Mouse (Mus musculus): ENCODE results near the gene 3110082J24Rik.

Gene 3110082J24Rik

DNA sequence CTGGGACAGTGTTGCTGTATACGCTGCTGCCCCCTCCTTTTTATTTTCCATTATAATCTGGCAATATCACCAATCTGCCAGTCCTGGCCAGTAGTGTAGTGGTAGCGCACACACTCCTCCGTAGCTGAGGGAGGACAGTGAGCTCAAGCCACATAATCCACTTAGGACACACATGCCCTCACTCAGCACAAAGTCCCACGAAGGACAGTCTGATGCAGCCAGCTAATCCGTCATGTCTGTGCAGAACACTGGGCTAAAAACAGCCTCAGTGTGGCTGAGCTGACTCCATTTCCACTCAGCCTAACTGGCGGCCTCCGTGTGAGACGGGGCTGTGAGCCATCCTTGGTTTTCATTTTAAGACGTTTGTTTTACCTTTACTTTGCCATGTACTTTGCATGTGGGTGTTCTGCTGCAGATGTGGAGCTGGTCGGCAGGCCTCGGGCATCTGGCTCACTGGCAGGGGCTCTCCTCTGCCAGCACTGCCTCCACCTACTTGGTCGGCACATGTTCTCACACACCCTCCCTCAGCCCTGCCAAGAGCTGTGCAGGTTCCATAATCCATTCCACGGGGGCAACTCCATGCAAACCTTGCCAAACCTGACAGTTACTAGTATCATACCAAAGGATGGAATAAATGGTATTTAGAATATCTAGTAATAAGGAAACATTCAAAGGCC lies 22.2 kb upstream of the 3110082J24Rik start:
- CTCF ChIA-PET: no interaction called here
- POLR2A ChIA-PET: interaction anchor here in 2 of 4 experiments (0.6 to 1.3 kb wide), 4 partner anchors 9 to 214 kb away, joined by 3 read pairs; no protein-coding TSS in a partner anchor

- POLR2A ChIA-PET: interaction anchor here in 1 of 4 experiments (0.7 to 0.8 kb wide), 2 partner anchors 36 to 42 kb away, joined by 3 to 4 read pairs; no protein-coding TSS in a partner anchor
These were observed 20.9 kb upstream of the 3110082J24Rik start for GRCm38 (mm10) chr5:30126756-30127155.

DNA sequence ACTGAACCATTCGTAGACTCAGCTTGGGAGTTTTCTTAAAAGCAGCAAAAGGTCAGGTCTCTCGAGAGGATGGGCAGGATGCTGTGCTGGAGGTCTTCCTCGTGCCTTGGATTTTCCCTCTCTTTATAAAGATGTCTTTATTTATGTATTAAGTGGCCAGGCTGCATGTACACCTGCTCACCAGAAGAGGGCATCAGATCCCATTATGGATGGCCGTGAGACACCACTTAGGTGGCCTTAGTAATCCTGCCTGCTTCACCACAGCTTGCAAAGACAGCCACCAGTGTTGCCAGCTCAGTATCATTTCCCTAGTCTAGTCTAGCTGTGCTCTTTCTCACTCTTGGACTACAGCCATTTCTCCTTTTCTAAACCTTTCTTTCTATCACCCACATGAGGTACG lies 19.7 kb upstream of the 3110082J24Rik start:
- ChIA-PET POLR2A (interaction anchor here in 2 of 4 experiments (0.5 to 1.8 kb wide), 4 partner anchors 10 to 21 kb away, joined by 3 to 4 read pairs (median 4); no protein-coding TSS in a partner anchor), CTCF (interaction anchor here in 3 of 4 experiments (1.0 to 1.2 kb wide), 3 partner anchors 11 to 60 kb away, joined by 4 read pairs; no protein-coding TSS in a partner anchor)

More at GRCm38 (mm10) chr5:30126756-30127155, 20.9 kb upstream of the 3110082J24Rik start:
- CTCF ChIA-PET: no interaction called here

DNA sequence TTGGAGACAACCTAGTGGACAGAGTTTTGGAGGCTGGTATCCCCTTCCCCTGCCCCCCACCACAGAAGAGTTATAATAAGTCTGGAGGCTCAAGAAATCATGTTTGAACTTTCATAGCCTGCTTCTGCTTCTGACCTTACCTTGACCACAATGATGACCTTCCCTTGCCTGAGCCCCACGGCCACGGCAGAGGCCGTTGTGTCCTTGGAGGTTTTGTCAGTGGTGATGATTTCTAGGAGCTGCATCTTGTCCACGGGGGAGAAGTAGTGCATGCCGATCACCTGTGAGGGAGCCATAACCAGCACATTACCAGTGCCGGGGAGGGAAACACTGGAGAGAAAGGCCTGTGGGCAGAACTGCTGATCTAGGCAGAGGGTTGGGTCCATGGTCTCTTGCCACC lies 16.6 kb upstream of the 3110082J24Rik start:
- ChIA-PET POLR2A (interaction anchor here in 1 of 4 experiments (1.0 kb wide), 1 partner anchor 18 kb away, joined by 3 read pairs; the partner anchor contains the start of gene Garem2), CTCF (interaction anchor here in 1 of 4 experiments (0.7 kb wide), 1 partner anchor 219 kb away, joined by 4 read pairs; no protein-coding TSS in a partner anchor)

GRCm38 (mm10) chr5:30120106-30120505 lies 14.2 kb upstream of the 3110082J24Rik start:
- CTCF ChIA-PET: interaction anchor here in 1 of 4 experiments (0.6 to 0.8 kb wide), 3 partner anchors 9 to 731 kb away, joined by 3 to 6 read pairs (median 3); partner anchors contain the start of gene Il6
- POLR2A ChIA-PET: interaction anchor here in 2 of 4 experiments (0.7 to 2.5 kb wide), 7 partner anchors 9 to 47 kb away, joined by 3 to 12 read pairs (median 4); partner anchors contain the start of genes Hadha (in 2 of the 2) and Hadhb (in 2 of the 2)

- CTCF ChIA-PET: no interaction called here
- POLR2A ChIA-PET: interaction anchor here in 2 of 4 experiments (0.6 to 2.5 kb wide), 4 partner anchors 9 to 36 kb away, joined by 3 to 12 read pairs (median 5); partner anchors contain the start of genes Hadha (in 2 of the 2) and Hadhb (in 2 of the 2)
These were observed 13.3 kb upstream of the 3110082J24Rik start for GRCm38 (mm10) chr5:30119163-30119562.

DNA sequence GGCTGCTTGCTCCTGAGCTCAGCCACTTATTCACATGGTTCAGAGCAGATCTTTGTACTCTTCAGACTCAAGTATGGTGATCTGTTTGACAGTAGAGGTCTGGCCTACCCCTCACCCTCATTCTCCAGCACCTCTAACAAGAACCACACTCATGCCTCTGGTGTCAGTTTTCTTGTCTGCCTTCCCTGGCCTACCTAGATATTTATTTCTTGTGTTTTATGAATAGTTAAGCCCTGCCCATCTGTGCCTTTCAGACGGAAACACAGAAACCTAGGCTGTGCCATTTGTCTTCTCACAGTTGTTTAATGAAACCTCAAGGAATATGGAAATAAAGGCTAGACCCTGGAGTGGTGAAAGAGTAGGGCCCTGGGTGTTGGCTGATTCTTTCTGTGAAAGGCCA lies 12.1 kb upstream of the 3110082J24Rik start:
- CTCF ChIA-PET: no interaction called here
- POLR2A ChIA-PET: no interaction called here

- POLR2A ChIA-PET: interaction anchor here in 3 of 4 experiments (1.0 to 2.4 kb wide), 7 partner anchors 8 to 737 kb away, joined by 3 to 8 read pairs (median 4); partner anchors contain the start of genes Hadha (in 1 of the 3), Hadhb (in 1 of the 3) and Lmbr1 (in 1 of the 3)
These were observed 9.8 kb upstream of the 3110082J24Rik start for GRCm38 (mm10) chr5:30115718-30116117.

DNA sequence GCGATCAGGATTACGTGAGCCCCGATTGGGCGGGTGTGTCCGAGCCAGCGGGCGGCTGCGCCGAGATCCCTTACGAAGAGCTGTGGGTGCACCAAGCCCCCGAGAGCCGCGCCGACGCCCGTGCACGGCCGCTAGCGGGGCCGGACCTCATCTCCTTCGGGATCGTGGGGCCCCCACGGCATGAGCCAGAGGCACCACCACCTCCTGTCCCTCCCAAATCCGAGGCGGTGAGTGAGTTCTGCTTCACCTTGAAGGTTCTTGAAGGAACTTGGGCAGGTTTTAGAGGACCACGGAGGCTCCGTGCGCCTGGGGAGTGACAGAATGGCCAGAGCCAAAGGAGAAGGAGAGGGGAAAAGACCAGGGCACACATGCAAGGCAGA lies 8.9 kb upstream of the 3110082J24Rik start:
- ChIA-PET CTCF (interaction anchor here (0.5 to 3.0 kb wide), 28 partner anchors 8 to 1022 kb away, joined by 3 to 31 read pairs (median 4); partner anchors contain the start of genes Garem2 (in 3 of the 4), 3110082J24Rik (in 1 of the 4), Adgrf3 (in 1 of the 4) and Hadha (in 1 of the 4)), POLR2A (interaction anchor here in 3 of 4 experiments (0.5 to 2.1 kb wide), 36 partner anchors 9 to 417 kb away, joined by 3 to 17 read pairs (median 3); partner anchors contain the start of genes Garem2 (in 3 of the 3), Hadha (in 3 of the 3), Hadhb (in 3 of the 3) and 3110082J24Rik (in 1 of the 3))

More at GRCm38 (mm10) chr5:30115718-30116117, 9.8 kb upstream of the 3110082J24Rik start:
- CTCF ChIA-PET: interaction anchor here in 3 of 4 experiments (0.6 to 2.2 kb wide), 8 partner anchors 8 to 412 kb away, joined by 3 to 12 read pairs (median 4); partner anchors contain the start of genes Adgrf3 (in 1 of the 3) and Garem2 (in 1 of the 3)

- CTCF ChIA-PET: interaction anchor here (0.5 to 3.0 kb wide), 29 partner anchors 9 to 1023 kb away, joined by 3 to 31 read pairs (median 3); partner anchors contain the start of genes Garem2 (in 3 of the 4), 3110082J24Rik (in 1 of the 4), Adgrf3 (in 1 of the 4) and Hadha (in 1 of the 4)
These were observed 8.2 kb upstream of the 3110082J24Rik start for GRCm38 (mm10) chr5:30113881-30114760.

DNA sequence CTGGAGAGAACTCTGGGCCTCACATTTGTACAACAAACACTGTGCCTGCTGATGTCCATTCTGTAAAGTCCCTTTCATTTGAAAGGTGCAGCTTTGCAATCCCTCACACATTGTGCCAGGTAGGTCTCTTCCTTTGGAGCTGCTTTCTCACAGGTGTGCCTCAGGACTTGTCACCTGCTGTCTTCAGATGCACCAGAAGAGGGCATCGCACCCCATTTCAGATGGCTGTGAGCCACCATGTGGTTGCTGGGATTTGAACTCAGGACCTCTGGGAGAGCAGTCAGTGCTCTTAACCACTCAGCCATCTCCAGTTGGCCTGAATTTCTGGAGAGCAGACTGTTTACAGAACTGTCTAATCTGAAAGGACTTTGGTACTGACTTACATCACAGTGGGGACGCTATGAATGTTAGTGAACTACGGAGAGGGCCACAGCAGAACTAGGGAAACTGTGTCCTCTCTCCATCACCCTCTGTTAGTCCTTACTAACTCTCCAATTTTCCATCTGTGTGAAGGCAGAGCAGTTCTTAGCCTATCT lies 6.7 kb upstream of the 3110082J24Rik start:
- POLR2A ChIA-PET: interaction anchor here in 2 of 4 experiments (0.7 to 2.1 kb wide), 4 partner anchors 20 to 376 kb away, joined by 3 to 14 read pairs (median 3); partner anchors contain the start of gene Tyms (in 1 of the 2)
- CTCF ChIA-PET: interaction anchor here (0.5 to 3.0 kb wide), 11 partner anchors 8 to 662 kb away, joined by 3 to 31 read pairs (median 3); partner anchors contain the start of genes Garem2 (in 1 of the 4) and Mnx1 (in 1 of the 4)

More at GRCm38 (mm10) chr5:30113881-30114760, 8.2 kb upstream of the 3110082J24Rik start:
- POLR2A ChIA-PET: interaction anchor here in 3 of 4 experiments (0.5 to 2.1 kb wide), 41 partner anchors 9 to 934 kb away, joined by 3 to 17 read pairs (median 3); partner anchors contain the start of genes Garem2 (in 3 of the 3), Hadha (in 3 of the 3), Hadhb (in 3 of the 3) and 3110082J24Rik (in 1 of the 3)

DNA sequence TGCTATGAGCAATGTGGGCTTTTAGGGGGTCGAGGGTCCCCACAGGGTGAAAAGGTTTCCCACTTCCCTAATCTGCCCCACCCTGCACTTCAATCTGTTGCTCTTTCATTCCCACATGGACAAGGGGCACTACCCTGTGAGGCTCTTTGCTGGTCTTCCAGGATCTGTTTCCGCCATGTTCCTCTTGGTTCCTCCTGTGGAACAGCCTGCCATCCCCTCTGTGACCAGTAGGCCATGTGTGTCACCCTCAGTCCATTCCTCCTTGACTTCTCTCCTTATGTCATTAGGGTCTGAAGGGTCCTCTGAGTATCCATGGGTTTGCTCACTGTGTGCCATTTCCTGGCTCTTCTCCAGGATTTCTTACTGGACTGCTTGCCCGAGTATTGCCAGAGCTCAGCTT lies 5.9 kb upstream of the 3110082J24Rik start:
- CTCF ChIA-PET: interaction anchor here in 1 of 4 experiments (0.8 to 1.2 kb wide), 2 partner anchors 280 to 287 kb away, joined by 4 read pairs; no protein-coding TSS in a partner anchor
- POLR2A ChIA-PET: no interaction called here

DNA sequence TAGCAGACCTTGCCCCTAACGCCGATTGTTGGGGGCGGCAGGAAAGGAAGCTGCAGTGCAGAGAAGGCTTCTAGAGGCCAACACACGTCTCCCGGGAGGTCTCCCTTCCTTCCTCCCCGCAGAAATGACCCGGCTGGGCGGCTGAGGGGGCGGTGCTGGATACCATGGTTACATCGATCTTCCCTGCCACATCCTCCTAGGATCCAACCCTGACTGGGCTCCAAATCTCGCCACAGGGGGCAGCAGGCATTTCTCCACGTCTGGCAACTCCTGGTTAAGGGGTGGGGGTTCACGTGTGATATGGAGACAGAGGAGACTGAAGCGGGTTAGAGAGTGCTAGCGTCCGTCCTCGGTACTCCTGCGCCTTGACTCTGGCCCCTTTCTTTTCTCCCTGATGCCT lies 5.2 kb upstream of the 3110082J24Rik start:
- POLR2A ChIA-PET: interaction anchor here in 1 of 4 experiments (1.1 kb wide), 1 partner anchor 39 kb away, joined by 4 read pairs; no protein-coding TSS in a partner anchor
- CTCF ChIA-PET: interaction anchor here in 1 of 4 experiments (1.1 kb wide), 1 partner anchor 286 kb away, joined by 3 read pairs; no protein-coding TSS in a partner anchor

- ChIA-PET CTCF (interaction anchor here in 1 of 4 experiments (1.1 to 1.5 kb wide), 2 partner anchors 233 to 286 kb away, joined by 3 read pairs; no protein-coding TSS in a partner anchor), POLR2A (interaction anchor here in 1 of 4 experiments (1.1 kb wide), 1 partner anchor 38 kb away, joined by 4 read pairs; no protein-coding TSS in a partner anchor)
These were observed 4.6 kb upstream of the 3110082J24Rik start for GRCm38 (mm10) chr5:30110371-30111060.

- ChIA-PET POLR2A (no interaction called here), CTCF (interaction anchor here in 1 of 4 experiments (1.5 kb wide), 1 partner anchor 234 kb away, joined by 3 read pairs; no protein-coding TSS in a partner anchor)
These were observed 4.0 kb upstream of the 3110082J24Rik start for GRCm38 (mm10) chr5:30109899-30110298.

- ChIA-PET POLR2A (interaction anchor here in 3 of 4 experiments (0.8 to 1.2 kb wide), 4 partner anchors 8 to 842 kb away, joined by 3 to 4 read pairs (median 3); no protein-coding TSS in a partner anchor), CTCF (no interaction called here)
These were observed 2.3 kb upstream of the 3110082J24Rik start for GRCm38 (mm10) chr5:30108233-30108632.
